Mouse (Mus musculus): ENCODE data around the gene Tgfbr3.

The Tgfbr3 gene

GRCm38 (mm10) chr5:107150555-107151312, 138.7 kb downstream of the Tgfbr3 start:
- no peak for DNase-seq (ENCODE audit: low spot score in 2 of 2)

- no peak for DNase-seq (ENCODE audit: low spot score in 2 of 2)
These were observed 141.3 kb downstream of the Tgfbr3 start for GRCm38 (mm10) chr5:107147951-107148766.

- DNase-seq (ENCODE audit: low spot score in 2 of 2), result no peak
These were observed 142.0 kb downstream of the Tgfbr3 start for GRCm38 (mm10) chr5:107147413-107147812.

- no peak for DNase-seq (ENCODE audit: low spot score in 2 of 2)
These were observed 143.3 kb downstream of the Tgfbr3 start for GRCm38 (mm10) chr5:107146111-107146616.

GRCm38 (mm10) chr5:107145125-107145524, 144.3 kb downstream of the Tgfbr3 start:
- DNase-seq (ENCODE audit: low spot score in 2 of 2), result no peak

GRCm38 (mm10) chr5:107144263-107144843, 145.1 kb downstream of the Tgfbr3 start:
- DNase-seq (ENCODE audit: low spot score in 2 of 2), result no peak

- DNase-seq (ENCODE audit: low spot score in 2 of 2), result no peak
These were observed 146.0 kb downstream of the Tgfbr3 start for GRCm38 (mm10) chr5:107143406-107143805.

- no peak for DNase-seq (ENCODE audit: low spot score in 2 of 2)
These were observed 146.6 kb downstream of the Tgfbr3 start for GRCm38 (mm10) chr5:107142791-107143190.

- no peak for DNase-seq (ENCODE audit: low spot score in 2 of 2)
These were observed 148.1 kb downstream of the Tgfbr3 start for GRCm38 (mm10) chr5:107141375-107141774.

GRCm38 (mm10) chr5:107139800-107140651, 149.4 kb downstream of the Tgfbr3 start:
- DNase-seq (ENCODE audit: low spot score in 2 of 2), result no peak

GRCm38 (mm10) chr5:107133336-107133735, 156.1 kb downstream of the Tgfbr3 start:
- no peak for DNase-seq (ENCODE audit: low spot score in 2 of 2)

- DNase-seq (ENCODE audit: low spot score in 2 of 2), result no peak
These were observed 157.2 kb downstream of the Tgfbr3 start for GRCm38 (mm10) chr5:107132231-107132630.

GRCm38 (mm10) chr5:107129304-107129703, 160.1 kb downstream of the Tgfbr3 start:
- no peak for DNase-seq (ENCODE audit: low spot score in 2 of 2)

- DNase-seq (ENCODE audit: low spot score in 2 of 2), result no peak
These were observed 162.9 kb downstream of the Tgfbr3 start for GRCm38 (mm10) chr5:107126561-107126960.

GRCm38 (mm10) chr5:107125131-107125530, 164.3 kb downstream of the Tgfbr3 start:
- DNase-seq (ENCODE audit: low spot score in 2 of 2), result no peak

GRCm38 (mm10) chr5:107124531-107124930, 164.9 kb downstream of the Tgfbr3 start:
- no peak for DNase-seq (ENCODE audit: low spot score in 2 of 2)

GRCm38 (mm10) chr5:107122622-107123021, 166.8 kb downstream of the Tgfbr3 start:
- no peak for DNase-seq (ENCODE audit: low spot score in 2 of 2)

GRCm38 (mm10) chr5:107121086-107121485, 168.3 kb downstream of the Tgfbr3 start:
- DNase-seq (ENCODE audit: low spot score in 2 of 2), result no peak

- DNase-seq (ENCODE audit: low spot score in 2 of 2), result no peak
These were observed 168.8 kb downstream of the Tgfbr3 start for GRCm38 (mm10) chr5:107120624-107121023.

- DNase-seq (ENCODE audit: low spot score in 2 of 2), result no peak
These were observed 169.5 kb downstream of the Tgfbr3 start for GRCm38 (mm10) chr5:107119896-107120295.

- DNase-seq (ENCODE audit: low spot score in 2 of 2), result no peak
These were observed 172.6 kb downstream of the Tgfbr3 start for GRCm38 (mm10) chr5:107116821-107117220.

All from natural killer cell, adult 2 months (primary cell).